Mouse (Mus musculus): ENCODE results near the gene Slc35b2.

Gene Slc35b2

GRCm38 (mm10) chr17:45563655-45564530 lies at the start of gene Slc35b2:
Gene Slc35b2 (plus strand): TSS chr17:45563874.
- peak; percentile 89 to 94 for DNase-seq (ENCODE audit: low spot score in 2 of 2)

GRCm38 (mm10) chr17:45515204-45515726 lies 48.4 kb upstream of the Slc35b2 start:
- no peak for DNase-seq (ENCODE audit: low spot score in 2 of 2)

GRCm38 (mm10) chr17:45515806-45516205 lies 47.9 kb upstream of the Slc35b2 start:
- DNase-seq (ENCODE audit: low spot score in 2 of 2) = no peak

- peak; percentile 51 to 57 for DNase-seq (ENCODE audit: low spot score in 2 of 2)
Observed at GRCm38 (mm10) chr17:45516488-45516887, 47.2 kb upstream of the Slc35b2 start.

- DNase-seq (ENCODE audit: low spot score in 2 of 2) = no peak
Observed at GRCm38 (mm10) chr17:45517135-45517534, 46.5 kb upstream of the Slc35b2 start.

GRCm38 (mm10) chr17:45517549-45518215 lies 46.0 kb upstream of the Slc35b2 start:
- no peak for DNase-seq (ENCODE audit: low spot score in 2 of 2)

GRCm38 (mm10) chr17:45518766-45519475 lies 44.8 kb upstream of the Slc35b2 start:
- no peak for DNase-seq (ENCODE audit: low spot score in 2 of 2)

GRCm38 (mm10) chr17:45520136-45520535 lies 43.5 kb upstream of the Slc35b2 start:
- no peak for DNase-seq (ENCODE audit: low spot score in 2 of 2)

GRCm38 (mm10) chr17:45523263-45523662 lies 40.4 kb upstream of the Slc35b2 start, which contains the start of gene Tcte1:
Gene Tcte1 (plus strand): TSS chr17:45523434.
- DNase-seq (ENCODE audit: low spot score in 2 of 2) = no peak

GRCm38 (mm10) chr17:45524961-45525360 lies 38.7 kb upstream of the Slc35b2 start:
- no peak for DNase-seq (ENCODE audit: low spot score in 2 of 2)

GRCm38 (mm10) chr17:45526571-45526970 lies 37.1 kb upstream of the Slc35b2 start:
- no peak for DNase-seq (ENCODE audit: low spot score in 2 of 2)

GRCm38 (mm10) chr17:45530346-45530782 lies 33.3 kb upstream of the Slc35b2 start:
- DNase-seq (ENCODE audit: low spot score in 2 of 2) = no peak

GRCm38 (mm10) chr17:45532896-45533295 lies 30.8 kb upstream of the Slc35b2 start:
- DNase-seq (ENCODE audit: low spot score in 2 of 2) = no peak

GRCm38 (mm10) chr17:45536264-45536663 lies 27.4 kb upstream of the Slc35b2 start:
- DNase-seq (ENCODE audit: low spot score in 2 of 2) = no peak

- no peak for DNase-seq (ENCODE audit: low spot score in 2 of 2)
Observed at GRCm38 (mm10) chr17:45538394-45538793, 25.3 kb upstream of the Slc35b2 start.

- DNase-seq (ENCODE audit: low spot score in 2 of 2) = no peak
Observed at GRCm38 (mm10) chr17:45539664-45540063, 24.0 kb upstream of the Slc35b2 start.

- no peak for DNase-seq (ENCODE audit: low spot score in 2 of 2)
Observed at GRCm38 (mm10) chr17:45542129-45542528, 21.5 kb upstream of the Slc35b2 start.

GRCm38 (mm10) chr17:45542705-45543104 lies 21.0 kb upstream of the Slc35b2 start:
- no peak for DNase-seq (ENCODE audit: low spot score in 2 of 2)

GRCm38 (mm10) chr17:45543115-45543514 lies 20.6 kb upstream of the Slc35b2 start:
- no peak for DNase-seq (ENCODE audit: low spot score in 2 of 2)

- no peak for DNase-seq (ENCODE audit: low spot score in 2 of 2)
Observed at GRCm38 (mm10) chr17:45544001-45544872, 19.4 kb upstream of the Slc35b2 start.

- DNase-seq (ENCODE audit: low spot score in 2 of 2) = no peak
Observed at GRCm38 (mm10) chr17:45544873-45545277, 18.8 kb upstream of the Slc35b2 start.
